Mouse (Mus musculus) left cerebral cortex, adult 2 months (tissue): ENCODE results near the gene Rag1. TPM values are rescaled to one million over a fixed set of nuclear protein-coding genes. Genes with fewer than 3 reads are reported as not detected.

Experiments used
- DNase-seq, 2 experiments: peaks; one replicate each; pipeline ENCODE4 v3.0.0; 2021 to 2022; ENCODE audit warnings: low spot score in 2 of 2, mixed read lengths in 1 of 2; ENCODE audit errors: extremely low spot score in 1 of 2
- H3K27ac ChIP-seq: fragments of 200-600 bp; 2 replicates; pipeline ENCODE4 v1.8.1; 2022
- H3K4me3 ChIP-seq: fragments of 200-600 bp; 2 replicates; pipeline ENCODE4 v1.8.1; 2022
- CTCF ChIP-seq: fragments of 200-600 bp; IDR thresholded peaks from 2 replicates; pipeline ENCODE4 v1.8.1; 2022; ENCODE audit warnings: antibody characterized with exemption, mild to moderate bottlenecking, moderate library complexity
- intact Hi-C: fragments of 180-260 bp; cut with DNase I; formaldehyde crosslinking; loops from one replicate; pipeline ENCODE4 v1.15.1; 2025
- total RNA-seq, 2 experiments: library from RNA; stranded (reverse); gene quantifications; 2 replicates each; pipeline ENCODE4 v1.2.3; 2021

Gene Rag1
- total RNA-seq, 2 experiments from 2014 or later, result 0.19 to 0.25 TPM

DNA sequence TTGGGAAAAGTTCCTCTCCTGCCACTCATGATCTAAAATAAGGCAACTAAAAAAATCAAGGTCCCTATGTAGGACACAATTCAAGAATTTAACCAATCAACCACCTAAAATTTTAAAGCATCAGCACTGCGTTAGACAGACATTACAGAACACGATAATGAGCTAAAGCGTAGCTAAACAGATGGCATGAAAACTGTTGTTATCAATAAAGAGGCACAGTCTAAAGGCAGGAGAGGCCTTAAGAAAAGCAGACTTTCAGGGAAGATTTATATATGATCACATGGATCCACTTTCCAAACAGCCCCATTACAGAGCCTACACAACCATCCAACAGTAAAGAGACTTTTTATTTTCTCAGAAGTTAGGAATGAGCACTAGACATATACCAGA lies 16.4 kb upstream of the Rag1 start:
- no peak for TF ChIP-seq CTCF
- Histone ChIP-seq H3K27ac (peak overlapping the region; percentile 63; the same call in 1 of the 2 replicates), H3K4me3 (no peak overlapping the region)
- intact Hi-C loops, result no loop called here
- DNase-seq, result no peak

DNA sequence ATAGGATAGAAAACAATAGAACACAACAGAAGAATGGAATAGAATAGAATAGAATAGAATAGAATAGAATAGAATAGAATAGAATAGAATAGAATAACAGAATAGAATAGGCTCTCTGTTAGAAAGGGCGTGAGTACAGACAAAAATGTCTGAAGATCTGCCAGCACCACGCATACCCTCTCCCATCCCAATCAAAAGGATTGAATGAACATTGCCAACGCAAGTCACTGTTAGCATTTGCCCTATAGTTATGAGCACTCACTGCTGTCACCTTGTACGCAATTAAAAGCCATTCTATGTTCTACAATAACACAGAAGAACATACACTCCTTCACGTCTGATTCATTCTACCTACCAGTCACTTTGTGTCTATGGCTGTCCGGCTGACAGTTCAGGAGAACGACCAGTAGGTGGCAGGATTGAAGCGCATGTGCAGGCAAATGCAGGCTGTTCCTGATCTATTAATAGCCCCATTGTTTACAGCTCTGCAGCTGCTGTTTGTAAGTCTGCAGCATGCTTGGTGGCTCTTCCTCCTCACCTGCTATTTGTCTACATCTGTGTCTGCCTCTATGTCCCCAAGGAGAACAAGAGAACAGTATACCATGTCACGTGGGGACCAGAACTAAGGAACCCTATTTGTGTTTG lies 15.9 kb upstream of the Rag1 start:
- Histone ChIP-seq H3K27ac (peak overlapping the region; percentile 7; the same call in 1 of the 2 replicates), H3K4me3 (no peak overlapping the region)
- TF ChIP-seq CTCF, result peak; percentile 90
- intact Hi-C loops, result no loop called here
- peak; percentile 58 to 60 for DNase-seq

DNA sequence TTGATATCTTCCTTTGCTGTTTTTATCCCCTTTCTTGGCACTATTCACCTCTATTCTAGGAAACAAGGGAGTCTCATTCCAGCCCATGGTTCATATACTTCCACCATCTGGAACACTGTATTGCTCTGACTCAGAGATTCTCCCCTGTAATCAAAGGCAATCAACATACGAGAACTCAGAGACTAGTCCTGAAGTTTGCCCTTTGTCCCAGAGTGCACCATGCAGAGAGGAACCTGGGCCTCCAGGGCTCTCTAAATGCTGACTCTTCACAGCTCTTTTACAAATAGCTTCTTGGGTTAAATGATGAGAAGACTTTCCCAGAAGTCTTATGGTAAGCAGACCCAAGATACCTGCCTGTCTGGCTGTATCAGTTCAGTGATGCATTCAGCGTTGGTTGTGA lies 11.2 kb upstream of the Rag1 start:
- no peak for DNase-seq
- Histone ChIP-seq H3K4me3 (no peak overlapping the region), H3K27ac (no peak overlapping the region)
- TF ChIP-seq CTCF, result no peak
- intact Hi-C loops, result no loop called here

DNA sequence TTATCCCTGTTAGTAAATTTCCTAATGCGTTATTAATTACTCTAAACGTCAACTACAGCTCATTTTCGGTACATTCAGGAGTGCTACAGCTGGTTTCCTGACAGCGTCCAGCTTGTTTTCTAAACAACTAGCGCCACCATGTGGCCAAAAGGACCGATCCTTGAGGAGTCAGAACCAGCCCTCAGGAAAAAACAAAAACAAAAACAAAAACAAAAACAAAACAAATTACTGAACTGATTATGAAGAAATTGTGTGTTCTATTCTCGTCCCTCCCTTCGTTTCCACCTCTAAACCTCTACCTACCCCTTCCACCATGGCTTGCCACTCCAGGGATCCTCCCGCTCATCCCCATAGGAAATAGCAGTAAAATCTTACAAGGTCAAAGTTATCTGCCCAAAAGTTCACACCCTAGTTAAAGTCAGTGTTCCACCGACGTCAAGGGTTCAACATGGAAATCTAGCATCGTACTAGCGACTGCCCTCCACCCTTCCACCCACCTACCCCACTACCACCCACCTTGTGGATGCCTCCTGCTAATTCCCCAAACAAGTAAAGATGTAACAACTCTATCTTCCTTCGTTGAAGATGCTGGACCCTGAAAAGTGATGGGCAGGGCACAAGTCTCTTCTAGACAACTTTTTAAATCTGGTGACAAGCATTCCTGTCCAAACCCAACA lies 3.8 kb upstream of the Rag1 start:
- H3K4me3 ChIP-seq, result peak overlapping the region; percentile 54
- no peak overlapping the region for H3K27ac ChIP-seq
- peak; percentile 76 to 78 for DNase-seq
- intact Hi-C loops, result loop anchor here (1.0 to 2.0 kb wide), 3 partner anchors 54 to 181 kb away; no protein-coding TSS in a partner anchor
- TF ChIP-seq CTCF, result peak; percentile 71

DNA sequence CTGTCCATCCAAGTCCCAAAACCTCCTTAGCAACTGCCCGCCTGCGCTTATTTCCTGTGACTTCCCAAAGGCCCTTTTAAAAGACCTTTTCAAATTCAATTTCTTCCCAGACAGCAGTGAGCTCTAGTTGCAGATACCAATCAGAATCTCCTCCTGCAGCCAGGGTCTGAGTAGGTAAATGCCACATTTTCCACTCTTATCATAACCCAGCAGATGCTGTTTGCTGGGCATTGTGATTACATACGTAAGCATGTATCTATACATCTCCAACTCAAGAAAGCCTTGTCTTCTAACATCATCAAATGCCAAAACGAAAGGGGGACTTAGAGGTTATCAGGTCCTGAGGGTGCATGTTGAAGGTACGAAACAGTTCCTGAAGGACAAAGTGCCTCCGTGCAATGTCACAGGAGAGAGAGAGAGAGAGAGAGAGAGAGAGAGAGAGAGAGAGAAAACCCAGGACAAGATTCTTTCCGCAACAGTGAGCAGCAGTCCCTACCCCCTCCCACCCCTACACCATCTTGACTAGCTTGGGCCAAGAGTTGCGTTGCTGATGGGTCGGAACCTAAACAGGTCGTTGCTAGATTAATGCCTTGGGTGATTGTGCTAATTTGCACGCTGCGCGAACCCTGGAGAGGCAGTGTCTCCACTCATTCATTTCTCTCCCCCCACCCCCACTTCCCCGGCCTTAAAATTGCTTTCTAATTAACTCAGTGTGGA lies 3.1 kb upstream of the Rag1 start:
- DNase-seq, result peak in 1 of 2 experiments; percentile 20
- TF ChIP-seq CTCF, result no peak
- intact Hi-C loops, result loop anchor here (2.0 kb wide), 1 partner anchor 54 kb away; no protein-coding TSS in a partner anchor
- Histone ChIP-seq H3K4me3 (peak overlapping the region; percentile 54), H3K27ac (no peak overlapping the region)

DNA sequence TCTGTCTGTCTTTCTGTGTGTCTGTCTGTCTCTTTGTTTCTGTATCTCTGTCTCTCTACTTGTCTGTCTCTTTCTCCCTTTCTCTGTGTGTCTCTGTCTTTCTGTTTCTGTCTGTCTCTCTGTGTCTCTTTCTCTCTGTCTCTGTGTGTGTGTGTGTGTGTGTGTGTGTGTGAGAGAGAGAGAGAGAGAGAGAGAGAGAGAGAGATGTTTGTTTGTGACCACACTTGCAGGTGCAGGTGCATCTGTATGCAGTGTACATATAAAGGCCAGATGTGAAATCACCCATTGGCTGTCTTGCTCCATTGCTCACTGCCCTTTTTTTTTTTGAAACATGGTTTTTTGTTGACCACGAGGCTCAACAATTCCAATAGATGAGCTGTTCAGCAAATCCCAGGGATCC lies 1.1 kb upstream of the Rag1 start:
- DNase-seq, result no peak
- intact Hi-C loops, result no loop called here

DNA sequence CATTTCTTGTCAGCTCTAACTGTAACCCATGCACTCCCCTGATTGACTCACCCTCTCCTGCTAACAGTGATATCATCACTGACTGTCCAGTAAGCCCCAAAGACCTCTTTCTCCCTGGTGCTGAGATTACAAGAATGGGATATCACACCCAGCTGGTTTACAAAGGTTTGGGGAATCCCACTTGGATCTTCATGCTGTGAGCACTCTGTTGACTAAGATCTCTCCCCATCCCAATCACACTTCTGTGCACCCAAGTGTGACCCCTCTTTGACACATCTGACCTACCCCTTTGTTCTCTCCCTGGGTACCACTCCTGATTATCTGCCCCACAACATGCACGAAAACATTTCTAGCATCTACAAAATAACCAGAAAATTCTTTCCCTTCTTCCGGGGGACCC lies 940 bp downstream of the Rag1 start:
- TF ChIP-seq CTCF, result no peak
- intact Hi-C loops, result no loop called here

More for the DNA sequence above, 1.1 kb upstream of the Rag1 start:
- no peak for TF ChIP-seq CTCF
- no peak overlapping the region for H3K27ac ChIP-seq
- H3K4me3 ChIP-seq, result no peak overlapping the region

DNA sequence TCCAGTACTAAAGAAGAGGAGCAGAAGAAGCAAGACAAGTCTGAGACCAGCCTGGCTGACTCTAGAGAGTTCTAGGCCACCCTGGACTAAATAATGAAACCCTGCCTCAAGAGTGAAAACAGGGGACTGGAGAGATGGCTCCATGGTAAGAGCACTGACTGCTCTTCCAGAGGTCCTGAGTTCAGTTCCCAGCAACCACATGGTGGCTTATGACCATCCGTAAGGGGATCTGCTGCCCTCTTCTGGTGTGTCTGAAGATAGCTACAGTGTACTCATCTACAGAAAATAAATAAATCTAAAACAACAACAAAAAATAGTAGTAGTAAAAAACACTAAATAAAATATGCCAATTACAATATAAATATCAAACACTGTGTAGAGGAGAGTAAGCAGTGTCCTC lies 3.5 kb downstream of the Rag1 start:
- Histone ChIP-seq H3K4me3 (no peak overlapping the region), H3K27ac (no peak overlapping the region)
- TF ChIP-seq CTCF, result no peak; the same call in 1 of the 2 replicates
- intact Hi-C loops, result no loop called here
- DNase-seq, result no peak

More for the DNA sequence above, 940 bp downstream of the Rag1 start:
- no peak overlapping the region for H3K27ac ChIP-seq
- no peak overlapping the region for H3K4me3 ChIP-seq
- DNase-seq, result no peak

DNA sequence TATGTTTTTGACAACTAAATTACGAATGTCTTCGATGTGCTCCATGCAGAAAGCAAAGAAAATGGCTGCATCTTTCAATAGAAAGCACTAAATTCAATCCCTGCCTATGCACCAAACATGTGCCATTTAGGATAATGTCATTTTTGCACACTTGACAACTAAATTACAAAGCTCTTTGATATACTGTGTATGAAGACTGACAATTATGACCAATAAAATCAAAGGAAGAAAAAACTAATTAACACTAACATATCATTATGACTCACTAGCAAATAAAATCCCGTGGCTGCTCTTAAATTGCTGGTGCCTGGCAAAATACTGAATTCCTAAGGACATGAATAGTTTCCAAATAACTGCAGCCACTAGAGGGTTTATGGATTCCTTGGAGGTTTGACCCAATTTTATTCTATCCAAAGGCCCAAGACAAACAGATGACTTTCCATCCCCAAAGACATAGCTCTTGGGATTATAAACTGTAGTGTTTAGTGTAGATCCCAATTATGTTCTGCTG lies 9.4 kb downstream of the Rag1 start:
- Histone ChIP-seq H3K4me3 (no peak overlapping the region), H3K27ac (no peak overlapping the region)
- intact Hi-C loops, result no loop called here
- TF ChIP-seq CTCF, result no peak; the same call in 1 of the 2 replicates
- DNase-seq, result no peak

DNA sequence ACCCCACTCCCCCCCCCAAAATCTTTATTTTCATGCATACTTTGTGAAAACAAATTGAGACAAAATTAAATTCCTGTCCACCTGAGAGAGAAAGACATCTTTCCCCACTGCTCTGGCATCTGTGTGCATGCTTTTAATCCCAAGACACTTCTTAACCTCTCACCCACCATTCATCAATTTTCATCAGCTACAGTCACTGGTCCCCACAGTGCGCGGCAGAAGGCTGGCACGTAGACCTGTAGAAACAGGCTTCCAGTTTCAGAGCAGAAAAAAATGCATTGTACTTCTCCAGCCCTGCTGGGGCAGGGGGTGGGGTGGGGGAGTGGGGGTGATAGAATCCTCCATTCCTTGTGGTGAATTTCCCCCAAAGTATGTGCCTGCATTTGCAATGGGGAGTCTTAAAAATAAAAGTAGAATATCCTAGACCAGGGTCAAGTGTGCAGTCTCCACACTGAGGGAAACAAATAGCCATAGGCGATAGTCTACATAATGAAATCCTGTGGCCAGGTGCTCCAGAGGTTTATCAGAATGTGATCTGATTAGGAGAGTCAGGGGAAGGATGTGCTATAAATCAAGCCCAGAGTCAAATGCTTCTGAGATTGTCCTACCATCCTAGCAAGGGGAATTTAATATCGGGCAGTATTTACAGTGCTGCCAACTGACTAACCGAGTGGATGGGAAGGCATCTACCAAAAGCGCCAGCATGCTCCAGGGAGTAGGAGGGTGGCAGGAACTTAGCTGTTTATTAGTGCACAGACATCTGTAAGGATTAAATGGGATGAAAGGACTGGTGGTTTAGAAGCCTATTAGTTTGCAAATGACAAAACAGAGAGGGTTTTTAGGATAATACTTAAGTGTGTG lies 10.1 kb downstream of the Rag1 start:
- intact Hi-C loops, result no loop called here
- DNase-seq, result no peak
- Histone ChIP-seq H3K27ac (no peak overlapping the region), H3K4me3 (no peak overlapping the region)
- TF ChIP-seq CTCF, result no peak
